Mouse (Mus musculus) hindlimb bud, embryonic 11.5 days (tissue): ENCODE results near the gene Pros1.

Experiments used
- DNase-seq: peaks from one replicate; pipeline ENCODE4 v3.0.0-alpha.2; 2012; ENCODE audit warnings: low read depth, low spot score; ENCODE audit errors: extremely low spot score

Pros1 gene

GRCm38 (mm10) chr16:62860140-62860539 is 6.0 kb downstream of the Pros1 start:
- DNase-seq, result no peak

GRCm38 (mm10) chr16:62861455-62861854 is 7.3 kb downstream of the Pros1 start:
- DNase-seq, result no peak

- no peak for DNase-seq
These were observed 18.6 kb downstream of the Pros1 start for GRCm38 (mm10) chr16:62872688-62873117.

GRCm38 (mm10) chr16:62873180-62873579 is 19.1 kb downstream of the Pros1 start:
- no peak for DNase-seq

- DNase-seq, result no peak
These were observed 20.0 kb downstream of the Pros1 start for GRCm38 (mm10) chr16:62874065-62874464.

GRCm38 (mm10) chr16:62895824-62896223 is 41.7 kb downstream of the Pros1 start:
- no peak for DNase-seq

- no peak for DNase-seq
These were observed 57.3 kb downstream of the Pros1 start for GRCm38 (mm10) chr16:62911364-62911763.

- no peak for DNase-seq
These were observed 58.1 kb downstream of the Pros1 start for GRCm38 (mm10) chr16:62912246-62912645.

GRCm38 (mm10) chr16:62915530-62915929 is 61.4 kb downstream of the Pros1 start:
- DNase-seq, result no peak

GRCm38 (mm10) chr16:62922245-62922644 is 68.1 kb downstream of the Pros1 start:
- no peak for DNase-seq

GRCm38 (mm10) chr16:62931341-62931740 is 77.2 kb downstream of the Pros1 start:
- no peak for DNase-seq

GRCm38 (mm10) chr16:62936316-62936715 is 82.2 kb downstream of the Pros1 start:
- no peak for DNase-seq

- peak; percentile 81 for DNase-seq
These were observed 86.4 kb downstream of the Pros1 start for GRCm38 (mm10) chr16:62940388-62941003.

- no peak for DNase-seq
These were observed 87.7 kb downstream of the Pros1 start for GRCm38 (mm10) chr16:62941763-62942162.

GRCm38 (mm10) chr16:62942418-62943410 is 88.6 kb downstream of the Pros1 start:
- no peak for DNase-seq

GRCm38 (mm10) chr16:62958485-62958884 is 104.4 kb downstream of the Pros1 start:
- no peak for DNase-seq

- peak; percentile 37 for DNase-seq
These were observed 110.3 kb downstream of the Pros1 start for GRCm38 (mm10) chr16:62964361-62964763.

GRCm38 (mm10) chr16:62971673-62972332 is 117.7 kb downstream of the Pros1 start:
- DNase-seq, result no peak

- no peak for DNase-seq
These were observed 120.8 kb downstream of the Pros1 start for GRCm38 (mm10) chr16:62974926-62975325.
